Mouse (Mus musculus): ENCODE data around the gene Tnr. TPM values are rescaled to one million over a fixed set of nuclear protein-coding genes. Genes with fewer than 3 reads are reported as not detected.

Tnr gene
- total and polyA plus RNA-seq, 2 experiments from 2014 or later = 5.8 to 50.9 TPM

- H3K36me3 ChIP-seq (ENCODE audit: insufficient read depth, low read length) = no peaks in the 10 kb centered on the region
- no peak overlapping the region for H3K9ac ChIP-seq (replicated peaks; ENCODE audit: low read length, poor library complexity, severe bottlenecking)
- H3K27me3 ChIP-seq (ENCODE audit: insufficient read depth, low read length) = no peaks in the 10 kb centered on the region
- H3K4me3 ChIP-seq (ENCODE audit: low read depth, low read length) = no peak overlapping the region
- 70% methylated on average over 5 of the region's 5 CpGs for WGBS
- H3K27ac ChIP-seq (ENCODE audit: low read depth, low read length) = no peak overlapping the region
- no peaks in the 10 kb centered on the region for H3K4me1 ChIP-seq (ENCODE audit: insufficient read depth, low read length)
- no peak for ATAC-seq (ENCODE audit: low FRiP score)
- no peak overlapping the region for H3K4me2 ChIP-seq (ENCODE audit: low read depth, low read length, poor library complexity, severe bottlenecking)
- no peak for DNase-seq (ENCODE audit: low spot score)
- H3K9me3 ChIP-seq (ENCODE audit: low read length) = no peaks in the 10 kb centered on the region
- no peak for TF ChIP-seq CTCF (IDR thresholded peaks at IDR 0.05)
Observed at GRCm38 (mm10) chr1:159800366-159800765, 276.8 kb downstream of the Tnr start.

GRCm38 (mm10) chr1:159801753-159802152, 278.2 kb downstream of the Tnr start:
- no peaks in the 10 kb centered on the region for H3K27me3 ChIP-seq (ENCODE audit: insufficient read depth, low read length)
- H3K9ac ChIP-seq (replicated peaks; ENCODE audit: low read length, poor library complexity, severe bottlenecking) = no peak overlapping the region
- DNase-seq (ENCODE audit: low spot score) (no peak), ATAC-seq (ENCODE audit: low FRiP score) (no peak)
- H3K27ac ChIP-seq (ENCODE audit: low read depth, low read length) = no peak overlapping the region
- H3K4me3 ChIP-seq (ENCODE audit: low read depth, low read length) = no peak overlapping the region
- H3K9me3 ChIP-seq (ENCODE audit: low read length) = no peaks in the 10 kb centered on the region
- no peaks in the 10 kb centered on the region for H3K4me1 ChIP-seq (ENCODE audit: insufficient read depth, low read length)
- H3K4me2 ChIP-seq (ENCODE audit: low read depth, low read length, poor library complexity, severe bottlenecking) = no peak overlapping the region
- no peaks in the 10 kb centered on the region for H3K36me3 ChIP-seq (ENCODE audit: insufficient read depth, low read length)
- no peak for TF ChIP-seq CTCF (IDR thresholded peaks at IDR 0.05)
- WGBS = 59% methylated on average over 4 of the region's 4 CpGs

- H3K9me3 ChIP-seq (ENCODE audit: low read length) = no peaks in the 10 kb centered on the region
- DNase-seq (ENCODE audit: low spot score) = no peak
Observed at GRCm38 (mm10) chr1:159803711-159804110, 280.1 kb downstream of the Tnr start.

GRCm38 (mm10) chr1:159809493-159809892, 285.9 kb downstream of the Tnr start:
- H3K4me2 ChIP-seq (ENCODE audit: low read depth, low read length, poor library complexity, severe bottlenecking) = no peak overlapping the region
- DNase-seq (ENCODE audit: low spot score) (peak; percentile 49), ATAC-seq (ENCODE audit: low FRiP score) (no peak)
- no peak overlapping the region for H3K27ac ChIP-seq (ENCODE audit: low read depth, low read length)
- no peaks in the 10 kb centered on the region for H3K9me3 ChIP-seq (ENCODE audit: low read length)
- no peak overlapping the region for H3K4me3 ChIP-seq (ENCODE audit: low read depth, low read length)
- no peaks in the 10 kb centered on the region for H3K36me3 ChIP-seq (ENCODE audit: insufficient read depth, low read length)
- H3K27me3 ChIP-seq (ENCODE audit: insufficient read depth, low read length) = no peaks in the 10 kb centered on the region
- no peak overlapping the region for H3K9ac ChIP-seq (replicated peaks; ENCODE audit: low read length, poor library complexity, severe bottlenecking)
- peak; percentile 35 for TF ChIP-seq CTCF (IDR thresholded peaks at IDR 0.05)
- 50% methylated on average over 3 of the region's 3 CpGs for WGBS
- no peaks in the 10 kb centered on the region for H3K4me1 ChIP-seq (ENCODE audit: insufficient read depth, low read length)

More at GRCm38 (mm10) chr1:159803711-159804110, 280.1 kb downstream of the Tnr start:
- Histone ChIP-seq H3K4me3 (ENCODE audit: low read depth, low read length) (no peak overlapping the region), H3K27ac (ENCODE audit: low read depth, low read length) (no peak overlapping the region), H3K4me1 (ENCODE audit: insufficient read depth, low read length) (no peaks in the 10 kb centered on the region), H3K27me3 (ENCODE audit: insufficient read depth, low read length) (no peaks in the 10 kb centered on the region), H3K9ac (replicated peaks; ENCODE audit: low read length, poor library complexity, severe bottlenecking) (no peak overlapping the region), H3K4me2 (ENCODE audit: low read depth, low read length, poor library complexity, severe bottlenecking) (no peak overlapping the region), H3K36me3 (ENCODE audit: insufficient read depth, low read length) (no peaks in the 10 kb centered on the region)
- TF ChIP-seq CTCF (IDR thresholded peaks at IDR 0.05) = no peak
- no peak for ATAC-seq (ENCODE audit: low FRiP score)

- no peaks in the 10 kb centered on the region for H3K36me3 ChIP-seq (ENCODE audit: insufficient read depth, low read length)
- no peaks in the 10 kb centered on the region for H3K9me3 ChIP-seq (ENCODE audit: low read length)
- no peaks in the 10 kb centered on the region for H3K27me3 ChIP-seq (ENCODE audit: insufficient read depth, low read length)
- 84% methylated on average over 2 of the region's 2 CpGs for WGBS
- no peak overlapping the region for H3K9ac ChIP-seq (replicated peaks; ENCODE audit: low read length, poor library complexity, severe bottlenecking)
- ATAC-seq (ENCODE audit: low FRiP score) (no peak), DNase-seq (ENCODE audit: low spot score) (no peak)
- no peak overlapping the region for H3K27ac ChIP-seq (ENCODE audit: low read depth, low read length)
- H3K4me3 ChIP-seq (ENCODE audit: low read depth, low read length) = no peak overlapping the region
- no peak for TF ChIP-seq CTCF (IDR thresholded peaks at IDR 0.05)
- H3K4me2 ChIP-seq (ENCODE audit: low read depth, low read length, poor library complexity, severe bottlenecking) = no peak overlapping the region
- H3K4me1 ChIP-seq (ENCODE audit: insufficient read depth, low read length) = no peaks in the 10 kb centered on the region
Observed at GRCm38 (mm10) chr1:159811805-159812204, 288.2 kb downstream of the Tnr start.

- peak; percentile 44; the same call in 1 of the 2 replicates for ATAC-seq (ENCODE audit: low FRiP score)
- H3K27me3 ChIP-seq (ENCODE audit: insufficient read depth, low read length) = no peaks in the 10 kb centered on the region
- H3K27ac ChIP-seq (ENCODE audit: low read depth, low read length) = no peak overlapping the region
- 12% methylated on average over 7 of the region's 8 CpGs for WGBS
- no peak overlapping the region; the same call in 1 of the 2 replicates for H3K9ac ChIP-seq (replicated peaks; ENCODE audit: low read length, poor library complexity, severe bottlenecking)
- TF ChIP-seq CTCF (IDR thresholded peaks at IDR 0.05) = no peak
- H3K36me3 ChIP-seq (ENCODE audit: insufficient read depth, low read length) = no peaks in the 10 kb centered on the region
- H3K4me2 ChIP-seq (ENCODE audit: low read depth, low read length, poor library complexity, severe bottlenecking) = no peak overlapping the region
- H3K4me1 ChIP-seq (ENCODE audit: insufficient read depth, low read length) = no peaks in the 10 kb centered on the region
- H3K9me3 ChIP-seq (ENCODE audit: low read length) = no peaks in the 10 kb centered on the region
- no peak overlapping the region for H3K4me3 ChIP-seq (ENCODE audit: low read depth, low read length)
- DNase-seq (ENCODE audit: low spot score) = no peak
Observed at GRCm38 (mm10) chr1:159812820-159813411, 289.3 kb downstream of the Tnr start.
